Mouse (Mus musculus): Measurements from ENCODE around the gene Mpc1.

GRCm38 (mm10) chr17:8341360-8341963, 58.8 kb downstream of the Mpc1 start:
- TF ChIP-seq CTCF (IDR thresholded peaks at IDR 0.05; ENCODE audit: control insufficient read depth, insufficient read depth, insufficient replicate concordance, low read depth, low read length) (no peak), POLR2A (IDR thresholded peaks at IDR 0.05; ENCODE audit: control insufficient read depth, low read depth, low read length) (0 out of 2 replicates have a peak, but pooled peaks have one; percentile 21)

Data from testis, adult 2 months (tissue).